Mouse (Mus musculus) testis, adult 2 months (tissue): ENCODE data around the gene Btbd17. TPM values are rescaled to one million over a fixed set of nuclear protein-coding genes. Genes with fewer than 3 reads are reported as not detected.

ENCODE experiments used
- H3K27ac ChIP-seq: fragments of 200-500 bp; 2 replicates; pipeline ENCODE4 v1.5.1; 2012; ENCODE audit warnings: low read depth, low read length; ENCODE audit not compliant: control insufficient read depth, insufficient read depth
- H3K27me3 ChIP-seq: fragments of 200-500 bp; 2 replicates; pipeline ENCODE4 v1.6.1; 2012; ENCODE audit warnings: mild to moderate bottlenecking, low read length, moderate library complexity; ENCODE audit not compliant: control insufficient read depth, insufficient read depth
- H3K36me3 ChIP-seq: fragments of 200-500 bp; 2 replicates; pipeline ENCODE4 v1.6.1; 2012; ENCODE audit warnings: mild to moderate bottlenecking, low read length; ENCODE audit not compliant: control insufficient read depth, insufficient read depth
- H3K4me1 ChIP-seq: fragments of 200-500 bp; 2 replicates; pipeline ENCODE4 v1.6.1; 2012; ENCODE audit warnings: low read length; ENCODE audit not compliant: control insufficient read depth, insufficient read depth
- H3K4me3 ChIP-seq: fragments of 200-500 bp; 2 replicates; pipeline ENCODE4 v1.5.1; 2012; ENCODE audit warnings: low read depth, mild to moderate bottlenecking, low read length, moderate library complexity, mixed read lengths; ENCODE audit not compliant: control insufficient read depth
- CTCF ChIP-seq: fragments of 200-500 bp; IDR thresholded peaks from 2 replicates; pipeline ENCODE4 v1.5.1; 2012; ENCODE audit warnings: low read depth, mild to moderate bottlenecking, inconsistent platforms, low read length, moderate library complexity; ENCODE audit not compliant: control insufficient read depth, insufficient read depth, insufficient replicate concordance
- POLR2A ChIP-seq: fragments of 200-500 bp; IDR thresholded peaks from 2 replicates; pipeline ENCODE4 v1.6.1; 2012; ENCODE audit warnings: low read depth, mild to moderate bottlenecking, inconsistent platforms, low read length, moderate library complexity; ENCODE audit not compliant: control insufficient read depth
- polyA plus RNA-seq: library from polyadenylated mRNA; depleted of rRNA; stranded (reverse); fragments of >200 nt; gene quantifications from 2 replicates; pipeline ENCODE4 v1.2.3, GENCODE M21; 2012

Btbd17 gene
- polyA plus RNA-seq, 1 experiment, result 0.42 TPM

DNA sequence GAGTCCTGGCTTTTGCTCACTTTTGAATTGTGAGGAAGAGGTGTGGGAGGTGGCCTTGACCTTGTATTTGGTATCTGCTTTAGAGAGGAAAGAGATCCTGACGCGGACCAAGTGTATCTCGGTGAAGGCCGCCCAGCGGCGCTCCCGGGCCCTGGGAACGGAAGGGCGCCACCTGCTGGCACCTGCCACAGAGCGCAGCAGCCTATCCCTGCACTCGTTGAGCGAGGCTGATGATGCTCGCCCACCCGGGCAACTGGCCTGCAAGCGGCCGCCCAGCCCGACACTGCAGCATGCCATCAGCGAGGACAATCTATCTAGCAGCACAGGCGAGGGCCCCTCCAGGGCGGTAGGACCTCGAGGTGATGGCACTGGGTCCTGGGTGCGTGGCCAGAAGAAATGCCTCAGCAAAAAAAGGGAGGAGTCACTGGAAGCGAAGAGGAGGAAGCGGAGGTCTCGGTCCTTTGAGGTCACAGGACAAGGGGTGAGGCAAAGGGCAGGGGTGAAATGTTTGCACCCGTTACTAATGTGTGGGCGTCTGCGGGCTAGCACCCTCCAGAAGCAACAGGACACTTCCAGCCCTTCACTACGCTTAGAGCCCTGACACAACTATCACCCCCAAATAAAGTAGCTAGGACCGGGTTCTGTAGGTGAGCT lies 6.6 kb downstream of the Btbd17 start:
- H3K4me1 ChIP-seq, result peaks cover 22% of the 10 kb centered on the region
- no peaks in the 10 kb centered on the region; the same call in 1 of the 2 replicates for H3K27me3 ChIP-seq
- no peak overlapping the region for H3K27ac ChIP-seq
- H3K4me3 ChIP-seq, result peak overlapping the region; percentile 43
- H3K36me3 ChIP-seq, result no peaks in the 10 kb centered on the region
- TF ChIP-seq CTCF, result peak; percentile 92
- no peak; the same call in 1 of the 2 replicates for TF ChIP-seq POLR2A

DNA sequence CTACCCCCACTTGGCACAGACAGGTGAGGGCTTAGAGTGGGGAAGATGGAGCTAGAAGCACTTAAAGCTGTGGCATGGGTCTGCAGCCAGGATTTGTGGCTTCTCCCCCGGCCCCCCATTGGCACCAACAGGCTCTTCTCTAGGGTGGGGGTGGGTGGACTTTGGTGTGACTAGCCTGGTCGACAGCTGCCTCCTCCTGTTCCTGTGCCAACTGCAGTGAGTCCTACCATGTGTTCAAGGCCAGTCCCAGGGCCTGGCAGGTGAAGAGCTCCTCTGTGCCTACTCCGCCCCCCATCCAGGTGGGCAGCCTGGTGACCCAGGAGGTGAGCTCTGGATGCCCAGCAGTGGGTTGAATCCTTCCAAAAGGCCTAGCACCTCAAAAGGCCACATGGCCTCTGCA lies 8.1 kb downstream of the Btbd17 start:
- no peak overlapping the region for H3K27ac ChIP-seq
- no peaks in the 10 kb centered on the region; the same call in 1 of the 2 replicates for H3K27me3 ChIP-seq
- peaks cover 22% of the 10 kb centered on the region for H3K4me1 ChIP-seq
- TF ChIP-seq POLR2A (no peak), CTCF (no peak)
- H3K36me3 ChIP-seq, result no peaks in the 10 kb centered on the region
- H3K4me3 ChIP-seq, result peak overlapping the region; percentile 18; the same call in 1 of the 2 replicates

DNA sequence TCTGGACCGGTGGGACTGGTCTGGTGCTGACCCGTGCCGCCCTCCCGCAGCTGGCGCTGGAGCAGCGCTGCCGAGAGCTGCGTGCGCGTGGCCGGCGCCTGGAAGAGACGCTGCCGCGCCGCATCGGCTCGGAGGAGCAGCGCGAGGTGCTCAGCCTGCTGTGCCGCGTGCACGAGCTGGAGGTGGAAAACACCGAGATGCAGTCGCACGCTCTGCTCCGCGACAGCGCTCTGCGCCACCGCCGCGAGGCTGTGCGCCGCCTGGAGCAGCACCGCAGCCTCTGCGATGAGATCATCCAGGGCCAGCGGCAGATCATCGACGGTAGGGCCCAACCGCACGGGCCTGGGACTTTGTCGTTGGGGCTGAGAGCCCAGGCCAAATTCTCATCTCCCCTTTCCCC lies 9.4 kb downstream of the Btbd17 start:
- TF ChIP-seq CTCF, result no peak
- TF ChIP-seq POLR2A, result no peak
- Histone ChIP-seq H3K4me3 (peak overlapping the region; percentile 75), H3K27ac (no peak overlapping the region), H3K27me3 (no peaks in the 10 kb centered on the region; the same call in 1 of the 2 replicates), H3K4me1 (peaks cover 13% of the 10 kb centered on the region), H3K36me3 (no peaks in the 10 kb centered on the region)

DNA sequence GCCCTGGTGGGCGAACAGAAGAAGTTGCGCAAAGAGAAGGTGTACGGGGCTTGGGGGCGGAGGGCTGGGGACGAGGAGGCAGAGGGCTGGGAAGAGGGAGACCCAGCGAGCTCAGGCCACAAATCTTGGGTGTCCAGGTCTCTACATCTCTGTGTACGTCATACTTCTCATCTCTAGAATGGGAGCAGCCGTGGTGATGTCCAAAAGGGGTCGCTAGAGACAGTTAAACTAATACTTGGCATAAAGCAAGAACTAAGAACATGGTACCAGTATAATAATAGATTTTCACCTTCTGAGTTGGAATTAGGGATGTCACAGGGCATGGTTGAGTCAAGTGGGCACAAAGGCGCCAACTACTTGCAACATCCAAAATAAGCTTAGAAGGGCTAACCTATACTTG lies 9.9 kb downstream of the Btbd17 start:
- no peaks in the 10 kb centered on the region for H3K36me3 ChIP-seq
- H3K4me1 ChIP-seq, result peaks cover 12% of the 10 kb centered on the region
- TF ChIP-seq POLR2A, result no peak
- TF ChIP-seq CTCF, result no peak
- H3K4me3 ChIP-seq, result peak overlapping the region; percentile 75
- H3K27me3 ChIP-seq, result no peaks in the 10 kb centered on the region; the same call in 1 of the 2 replicates
- no peak overlapping the region for H3K27ac ChIP-seq

DNA sequence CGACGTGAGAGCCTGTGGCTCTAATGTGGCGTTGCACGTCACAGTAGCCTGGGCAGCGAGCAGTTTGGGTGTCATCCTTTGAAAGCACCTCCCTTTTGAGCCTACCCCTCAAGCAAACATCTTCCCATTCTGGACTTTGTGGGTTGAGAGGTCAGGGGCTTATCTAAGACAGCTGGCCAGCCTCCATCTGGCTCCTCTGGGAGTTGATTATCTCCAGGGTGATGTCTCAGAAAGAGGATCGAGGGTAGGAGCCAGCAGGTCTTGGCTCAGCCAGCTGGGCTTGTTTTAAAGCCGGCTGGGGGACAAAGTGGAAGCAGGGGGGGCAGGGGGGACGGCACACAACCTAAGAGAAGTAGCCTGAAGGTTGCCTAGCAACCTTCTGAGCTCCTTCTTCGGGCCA lies 15.7 kb downstream of the Btbd17 start:
- TF ChIP-seq POLR2A (no peak), CTCF (no peak)
- H3K4me3 ChIP-seq, result no peak overlapping the region
- no peaks in the 10 kb centered on the region for H3K36me3 ChIP-seq
- H3K27ac ChIP-seq, result no peak overlapping the region
- H3K4me1 ChIP-seq, result peaks cover 10% of the 10 kb centered on the region
- no peaks in the 10 kb centered on the region for H3K27me3 ChIP-seq

DNA sequence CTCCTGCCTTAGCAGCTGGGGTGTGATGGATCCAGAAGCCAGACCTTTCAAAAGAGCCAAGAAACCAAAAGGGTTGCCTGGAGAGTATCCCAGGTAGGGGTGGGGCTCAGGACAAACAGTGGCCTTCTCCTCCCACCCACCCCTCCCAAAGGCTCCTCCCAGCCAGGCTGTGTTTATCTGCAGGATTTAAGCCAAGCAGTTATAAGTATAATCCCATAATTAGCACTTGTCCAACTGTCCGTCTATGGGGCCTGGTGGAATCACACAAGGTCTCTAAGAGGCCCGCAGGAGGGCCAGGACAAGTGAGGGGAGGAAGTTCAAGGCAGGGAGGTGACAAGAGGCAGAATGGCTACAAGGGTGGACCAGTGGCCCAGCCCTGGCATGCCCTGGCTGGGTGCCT lies 23.8 kb downstream of the Btbd17 start:
- no peak for TF ChIP-seq POLR2A
- TF ChIP-seq CTCF, result no peak
- Histone ChIP-seq H3K36me3 (no peaks in the 10 kb centered on the region), H3K4me1 (no peaks in the 10 kb centered on the region), H3K27ac (no peak overlapping the region), H3K4me3 (no peak overlapping the region), H3K27me3 (no peaks in the 10 kb centered on the region)

DNA sequence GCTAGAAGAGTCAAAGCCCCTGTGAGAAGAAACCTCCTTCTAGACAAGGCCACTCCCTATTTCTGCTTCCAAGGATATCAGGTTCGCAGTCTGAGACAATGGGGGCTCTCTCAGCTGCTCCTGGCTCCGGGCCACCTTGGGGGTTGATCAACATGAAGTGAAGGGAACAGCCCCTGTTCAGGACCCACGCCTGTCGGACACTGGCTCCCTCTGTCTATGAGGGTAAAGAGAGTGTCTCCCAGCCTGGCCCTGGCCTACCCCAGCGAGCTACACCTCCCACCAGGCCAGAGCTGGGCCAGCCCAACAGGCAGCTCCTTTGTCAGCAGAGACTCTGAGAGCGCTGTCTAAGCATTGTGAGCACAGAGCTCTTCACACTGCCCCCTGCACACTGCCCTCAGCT lies 25.8 kb downstream of the Btbd17 start:
- H3K4me3 ChIP-seq, result no peak overlapping the region
- no peak for TF ChIP-seq CTCF
- TF ChIP-seq POLR2A, result no peak
- no peaks in the 10 kb centered on the region for H3K27me3 ChIP-seq
- H3K27ac ChIP-seq, result no peak overlapping the region
- H3K4me1 ChIP-seq, result peaks cover 8% of the 10 kb centered on the region
- H3K36me3 ChIP-seq, result no peaks in the 10 kb centered on the region
